Mouse (Mus musculus) cerebellum, adult 18-20 months (tissue): ENCODE measurements at regions not wholly inside any gene's neighbourhood (a gene's known extent, or its start where the extent isn't known, plus 50 kb on each side); places are given as distances from the start of the nearest gene placed in this dataset.

Source experiments
- DNase-seq, 2 experiments: peaks; one replicate each; pipeline ENCODE4 v3.0.0; 2021

DNA sequence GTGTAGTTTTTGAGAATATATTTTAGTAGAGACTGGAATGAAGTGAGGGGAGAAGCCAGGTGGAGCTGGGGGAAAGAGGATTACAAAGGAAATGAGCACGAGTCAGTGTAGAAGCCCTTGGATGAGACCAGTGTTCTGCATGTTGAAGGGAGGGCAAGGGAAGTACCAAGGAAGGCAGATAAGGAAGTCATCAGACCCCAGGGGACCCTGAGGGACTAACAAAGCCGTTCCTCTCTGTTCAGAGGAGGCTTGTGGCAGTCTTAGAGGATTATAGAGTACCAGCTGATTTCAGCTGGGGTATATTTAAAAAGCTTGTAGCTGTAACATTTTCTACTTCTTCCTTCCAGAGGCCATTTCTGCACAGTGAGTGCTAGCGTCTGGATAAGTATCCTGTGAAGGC lies 56.7 kb upstream of the Igsf9b start:
- DNase-seq: no peak

DNA sequence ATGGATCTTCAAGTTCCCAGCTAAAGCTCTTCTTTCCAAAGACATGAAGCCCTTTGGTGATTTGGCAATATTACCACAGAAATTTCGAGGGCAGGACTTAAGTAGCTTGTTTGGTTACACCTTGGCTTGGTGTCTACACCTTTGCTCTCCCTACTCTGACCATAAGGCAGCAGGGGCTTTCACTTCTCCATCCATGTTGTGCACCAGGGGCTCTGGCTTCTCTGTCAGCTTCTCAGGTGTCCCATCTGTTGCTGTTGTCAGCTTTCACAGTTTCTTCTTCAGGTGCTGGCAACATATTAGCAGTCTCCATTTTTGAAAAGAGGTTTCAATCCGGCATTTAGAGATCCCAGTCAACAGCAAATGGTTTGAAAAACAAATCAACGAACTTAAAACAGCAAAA lies 58.1 kb upstream of the Igsf9b start:
- DNase-seq: peak; percentile 11 to 15

DNA sequence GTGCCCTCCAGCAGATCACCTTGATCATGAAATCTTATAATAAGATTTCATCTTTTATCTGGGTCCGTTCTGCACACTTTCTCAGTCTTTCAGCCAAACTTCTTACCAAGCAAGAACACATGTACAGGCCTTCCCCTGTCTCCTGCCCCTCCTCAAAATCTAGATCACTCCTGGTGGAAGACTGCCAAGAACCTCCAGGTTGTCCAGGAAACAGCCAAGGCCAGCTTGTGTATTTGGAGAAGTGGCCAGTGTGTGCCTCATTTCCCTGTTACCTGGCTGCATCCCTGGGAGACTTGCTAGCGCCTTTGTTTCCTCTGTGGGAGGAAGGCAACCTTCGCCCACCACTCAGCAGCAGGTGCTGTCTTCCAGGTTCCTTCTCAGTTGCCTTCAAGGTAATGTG lies 58.5 kb upstream of the Igsf9b start:
- peak; percentile 25 to 33 for DNase-seq

DNA sequence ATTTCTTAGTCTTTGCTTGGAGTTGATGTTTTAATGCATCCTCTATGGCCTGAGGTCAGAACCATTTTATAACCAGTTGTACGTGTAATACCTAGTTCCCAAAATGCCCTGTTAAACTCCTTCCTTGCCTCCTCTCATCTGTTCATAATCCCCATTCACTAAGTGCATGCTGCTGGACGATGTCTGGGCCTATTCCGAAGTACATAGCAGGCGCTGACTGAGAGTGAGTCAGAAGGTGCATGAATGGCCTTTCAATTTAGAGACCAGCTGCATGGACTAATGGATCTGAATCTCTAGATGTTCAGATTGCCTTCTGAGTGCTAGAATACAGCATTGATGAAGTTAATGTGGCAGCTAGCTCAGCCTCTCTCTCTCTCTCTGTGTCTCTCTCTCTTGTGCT lies 66.3 kb upstream of the Igsf9b start:
- DNase-seq: no peak

DNA sequence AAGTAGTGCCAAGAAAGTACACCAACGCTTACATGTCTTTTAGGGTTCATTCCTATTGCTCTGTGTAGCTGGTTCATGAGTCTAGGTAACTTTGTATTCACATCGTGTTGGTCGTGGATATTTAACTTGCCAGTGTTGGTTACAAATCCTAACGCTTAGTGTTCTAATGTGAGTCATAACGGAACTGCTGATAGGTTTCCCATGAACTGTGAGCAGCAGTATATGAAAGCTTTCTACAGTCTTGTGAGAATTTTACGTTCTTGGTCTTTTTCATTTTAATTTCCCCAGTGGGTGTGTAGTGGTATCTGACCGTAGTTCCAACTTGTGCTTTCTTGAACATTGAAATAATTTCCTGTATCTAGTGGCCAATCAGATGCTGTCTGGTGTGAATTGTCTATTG lies 71.5 kb upstream of the Igsf9b start:
- DNase-seq: no peak

DNA sequence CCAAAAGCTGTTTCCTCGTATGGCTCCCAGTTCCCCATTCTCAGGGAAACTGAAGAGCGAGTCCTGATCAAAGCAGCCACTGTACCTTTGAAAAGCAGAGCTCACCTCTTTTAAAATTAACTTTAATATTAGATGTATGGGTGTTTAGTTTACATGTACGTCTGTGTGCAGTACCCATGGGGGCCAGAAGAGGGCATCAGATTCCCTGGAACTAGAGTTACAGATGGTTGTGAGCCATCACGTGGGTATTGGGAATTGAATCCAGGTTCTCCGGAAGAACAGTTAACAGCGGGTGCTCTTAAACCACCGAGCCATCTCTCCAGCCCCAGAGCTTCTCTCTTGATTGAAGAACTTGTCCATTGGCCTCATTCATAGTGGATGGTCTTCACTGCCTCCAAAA lies 66.0 kb upstream of the Jam3 start:
- DNase-seq: no peak

DNA sequence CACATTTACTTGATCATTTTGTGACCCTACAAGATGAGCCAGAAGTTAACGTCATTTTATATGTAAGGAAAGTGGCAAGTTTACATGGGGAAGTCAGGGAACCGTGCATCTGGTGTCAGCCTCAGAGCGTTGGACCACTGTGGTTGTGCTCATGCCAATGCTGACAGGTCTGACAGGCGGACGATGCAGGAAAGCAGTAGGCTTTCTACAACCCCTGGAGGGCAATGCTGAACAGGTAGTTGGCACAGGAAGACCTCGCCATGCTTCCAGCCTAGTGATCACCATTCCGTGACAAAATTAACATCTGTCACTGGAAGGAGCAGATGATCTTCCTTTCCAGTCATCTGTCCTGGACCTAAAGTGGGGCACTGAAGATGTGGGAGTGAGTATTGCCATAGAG lies 60.8 kb upstream of the Jam3 start:
- DNase-seq: no peak

DNA sequence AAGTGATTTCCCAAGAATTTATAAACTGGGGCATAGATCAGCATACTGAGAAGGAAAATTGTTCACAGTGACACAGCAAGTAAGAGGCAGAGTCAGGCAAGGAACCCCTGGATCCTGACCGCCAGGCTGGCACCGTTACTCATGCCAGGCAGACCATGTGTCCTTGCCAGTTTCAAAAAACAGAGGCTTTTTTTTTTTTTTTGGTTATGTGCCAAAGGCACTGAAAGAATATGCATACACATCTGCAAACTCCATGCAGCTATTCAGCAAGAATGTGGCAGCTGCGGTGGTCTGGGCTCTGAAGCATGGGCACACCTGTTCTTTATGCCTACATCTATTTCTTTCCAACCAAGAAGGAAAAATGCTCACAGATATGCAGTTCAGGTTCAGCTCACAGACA lies 58.8 kb upstream of the Jam3 start:
- DNase-seq: no peak

DNA sequence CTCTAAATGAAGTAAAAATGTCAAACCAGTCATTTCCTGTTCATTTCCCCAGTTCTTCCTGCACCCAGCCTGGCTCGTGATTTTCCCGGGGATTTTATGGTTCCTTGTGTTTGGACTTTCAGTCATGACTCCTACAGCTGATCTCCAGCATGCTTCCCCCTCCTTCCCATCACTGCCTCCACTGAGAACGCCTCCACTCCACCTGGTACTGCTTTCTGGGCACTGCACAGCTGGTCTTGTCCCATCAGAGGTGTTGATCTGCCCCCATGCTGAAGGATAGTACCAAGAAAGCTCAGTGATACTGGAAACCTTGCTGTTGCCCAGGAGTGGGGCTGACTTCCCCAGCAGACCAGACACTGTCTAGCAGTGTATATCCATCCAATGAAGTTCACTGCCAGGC lies 53.6 kb upstream of the Jam3 start:
- no peak for DNase-seq
